Mouse (Mus musculus): Measurements from ENCODE around the gene Csrnp3. TPM values are rescaled to one million over a fixed set of nuclear protein-coding genes. Genes with fewer than 3 reads are reported as not detected.

Gene Csrnp3
- total and polyA plus RNA-seq, 3 experiments: 2.2 to 2.5 (median 2.3) TPM

DNA sequence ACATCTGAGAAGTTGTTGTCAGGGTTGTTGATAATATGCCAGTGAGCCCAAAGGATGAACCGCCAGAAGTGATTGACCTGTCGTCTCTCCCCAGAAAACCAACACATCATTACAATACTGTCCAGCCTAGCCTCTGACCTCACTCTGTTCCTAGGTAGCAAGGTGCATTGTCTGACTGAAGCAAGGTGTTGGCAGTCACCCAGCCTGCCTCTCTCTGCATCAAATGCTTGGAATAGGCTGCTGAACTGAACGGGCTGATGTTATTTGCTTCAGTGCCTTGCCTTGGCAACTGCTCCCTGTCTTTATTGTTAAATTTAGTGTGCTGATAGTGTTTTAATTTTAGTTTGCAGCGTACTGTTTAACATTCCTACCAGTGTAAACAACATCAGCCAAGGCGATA is 51.0 kb downstream of the Csrnp3 start:
- no peaks in the 10 kb centered on the region for H3K79me2 ChIP-seq (replicated peaks; ENCODE audit: control insufficient read depth, extremely low read depth, insufficient read depth, poor library complexity, severe bottlenecking)
- no peak overlapping the region for H3K4me2 ChIP-seq (ENCODE audit: insufficient read depth, low read depth, poor library complexity, severe bottlenecking)
- in situ Hi-C loops (cut with MboI; ENCODE audit: low pct_ligation_motif_present, low pct_unique_long_range_greater_than_20kb, low sequenced_read_pairs) (no loop called here), dilution Hi-C loops (cut with MboI; ENCODE audit: extremely low pct_ligation_motif_present, extremely low pct_unique_long_range_greater_than_20kb, low sequenced_read_pairs) (no loop called here)
- H3K27ac ChIP-seq (ENCODE audit: insufficient read depth, low read depth): no peak overlapping the region
- no peak overlapping the region for H3K9ac ChIP-seq (ENCODE audit: insufficient read depth, low read depth)
- no peak overlapping the region for H3K4me3 ChIP-seq (replicated peaks in 1 of 3; ENCODE audit: low read depth in 2 of 3, low read length in 2 of 3, poor library complexity in 1 of 3)
- no peak for DNase-seq (ENCODE audit: extremely low read depth)
- H3K4me1 ChIP-seq (ENCODE audit: control insufficient read depth in 1 of 2, insufficient read depth in 2 of 2): no peaks in the 10 kb centered on the region
- no peaks in the 10 kb centered on the region for H3K27me3 ChIP-seq (replicated peaks)
- H3K9me3 ChIP-seq (replicated peaks; ENCODE audit: low read length): peaks cover 16% of the 10 kb centered on the region
- TF ChIP-seq HCFC1 (IDR thresholded peaks at IDR 0.05; ENCODE audit: low read depth, low read length): no peak
- no peak for TF ChIP-seq MXI1 (IDR thresholded peaks at IDR 0.05; ENCODE audit: low read depth, low read length)
- TF ChIP-seq MEF2A (IDR thresholded peaks at IDR 0.05; ENCODE audit: borderline replicate concordance, low read depth, low read length): no peak
- no peak for TF ChIP-seq CHD2 (IDR thresholded peaks at IDR 0.05; ENCODE audit: low read length)
- no peak for TF ChIP-seq RAD21 (IDR thresholded peaks at IDR 0.05; ENCODE audit: low read depth, low read length)
- no peak for TF ChIP-seq TCF12 (IDR thresholded peaks at IDR 0.05; ENCODE audit: low read depth, low read length)
- H3K36me3 ChIP-seq (replicated peaks in 1 of 2; ENCODE audit: control insufficient read depth in 1 of 2, insufficient read depth in 1 of 2, low read length in 1 of 2): no peaks in the 10 kb centered on the region

DNA sequence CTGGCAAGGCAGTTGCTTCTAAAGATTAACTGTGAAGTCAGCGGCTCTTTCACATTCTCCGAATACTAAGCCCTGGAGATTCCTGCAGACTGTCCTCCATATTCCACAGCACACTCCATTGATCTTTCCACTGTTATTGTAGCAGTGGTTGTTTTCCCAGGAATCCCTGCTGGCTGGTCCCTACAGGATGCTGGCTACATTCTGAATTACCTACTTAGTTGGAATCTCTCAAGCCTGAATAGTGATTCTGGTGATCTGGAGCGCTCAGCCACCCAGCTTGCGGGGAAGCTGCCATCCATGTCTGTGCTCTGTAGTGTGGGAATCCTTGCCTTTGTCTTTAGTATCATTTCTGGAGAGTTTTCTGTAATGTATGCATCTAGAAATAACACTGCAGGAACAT is 51.5 kb downstream of the Csrnp3 start:
- no peak overlapping the region for H3K9ac ChIP-seq (ENCODE audit: insufficient read depth, low read depth)
- no peak overlapping the region for H3K4me2 ChIP-seq (ENCODE audit: insufficient read depth, low read depth, poor library complexity, severe bottlenecking)
- in situ Hi-C loops (cut with MboI; ENCODE audit: low pct_ligation_motif_present, low pct_unique_long_range_greater_than_20kb, low sequenced_read_pairs) (no loop called here), dilution Hi-C loops (cut with MboI; ENCODE audit: extremely low pct_ligation_motif_present, extremely low pct_unique_long_range_greater_than_20kb, low sequenced_read_pairs) (no loop called here)
- no peak overlapping the region for H3K27ac ChIP-seq (ENCODE audit: insufficient read depth, low read depth)
- no peak overlapping the region for H3K4me3 ChIP-seq (replicated peaks in 1 of 3; ENCODE audit: low read depth in 2 of 3, low read length in 2 of 3, poor library complexity in 1 of 3)
- DNase-seq (ENCODE audit: extremely low read depth): no peak
- no peaks in the 10 kb centered on the region for H3K36me3 ChIP-seq (replicated peaks in 1 of 2; ENCODE audit: control insufficient read depth in 1 of 2, insufficient read depth in 1 of 2, low read length in 1 of 2)
- peaks cover 13% of the 10 kb centered on the region for H3K9me3 ChIP-seq (replicated peaks; ENCODE audit: low read length)
- no peaks in the 10 kb centered on the region for H3K27me3 ChIP-seq (replicated peaks)
- H3K79me2 ChIP-seq (replicated peaks; ENCODE audit: control insufficient read depth, extremely low read depth, insufficient read depth, poor library complexity, severe bottlenecking): no peaks in the 10 kb centered on the region
- TF ChIP-seq IRF4 (IDR thresholded peaks at IDR 0.05; ENCODE audit: low read depth, low read length): no peak
- no peaks in the 10 kb centered on the region for H3K4me1 ChIP-seq (ENCODE audit: control insufficient read depth in 1 of 2, insufficient read depth in 2 of 2)

DNA sequence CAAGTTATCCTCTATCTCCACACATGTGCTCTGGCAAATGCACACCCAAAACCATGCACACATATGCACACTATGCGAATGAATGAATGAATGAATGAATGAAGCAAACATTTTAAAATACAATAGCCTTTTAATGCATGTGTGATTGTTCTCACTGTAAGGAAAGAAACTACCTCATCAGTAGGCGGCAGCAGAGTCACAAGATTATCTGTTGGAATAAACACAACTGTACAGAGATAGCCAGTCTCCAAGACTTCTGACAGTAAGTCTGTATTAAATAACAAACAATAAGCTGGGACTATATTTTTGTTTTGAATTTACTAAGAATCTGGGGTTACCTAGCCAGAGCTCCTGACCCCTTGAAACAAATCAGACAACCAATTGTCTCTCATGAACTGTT is 53.9 kb downstream of the Csrnp3 start:
- no peak for DNase-seq (ENCODE audit: extremely low read depth)
- peak; percentile 49 for TF ChIP-seq SMC3 (IDR thresholded peaks at IDR 0.05; ENCODE audit: low read depth, low read length)
- TF ChIP-seq CTCF (conservative IDR thresholded peaks at IDR 0.05 in 1 of 2, IDR thresholded peaks at IDR 0.05 in 1 of 2; ENCODE audit: low read depth in 2 of 2, low read length in 2 of 2): peak in 1 of 2 experiments; percentile 57; a peak in 2 of 4 replicates
- TF ChIP-seq RAD21 (IDR thresholded peaks at IDR 0.05; ENCODE audit: low read depth, low read length): peak; percentile 62
- TF ChIP-seq USF1 (IDR thresholded peaks at IDR 0.05; ENCODE audit: low read depth, low read length): no peak
- Histone ChIP-seq H3K4me2 (ENCODE audit: insufficient read depth, low read depth, poor library complexity, severe bottlenecking) (no peak overlapping the region), H3K79me2 (replicated peaks; ENCODE audit: control insufficient read depth, extremely low read depth, insufficient read depth, poor library complexity, severe bottlenecking) (no peaks in the 10 kb centered on the region), H3K4me1 (ENCODE audit: control insufficient read depth in 1 of 2, insufficient read depth in 2 of 2) (no peaks in the 10 kb centered on the region), H3K4me3 (replicated peaks in 1 of 3; ENCODE audit: low read depth in 2 of 3, low read length in 2 of 3, poor library complexity in 1 of 3) (no peak overlapping the region), H3K9ac (ENCODE audit: insufficient read depth, low read depth) (no peak overlapping the region), H3K9me3 (replicated peaks; ENCODE audit: low read length) (peaks cover 14% of the 10 kb centered on the region), H3K36me3 (replicated peaks in 1 of 2; ENCODE audit: control insufficient read depth in 1 of 2, insufficient read depth in 1 of 2, low read length in 1 of 2) (no peaks in the 10 kb centered on the region), H3K27me3 (replicated peaks) (no peaks in the 10 kb centered on the region), H3K27ac (ENCODE audit: insufficient read depth, low read depth) (no peak overlapping the region)
- in situ Hi-C loops (cut with MboI; ENCODE audit: low pct_ligation_motif_present, low pct_unique_long_range_greater_than_20kb, low sequenced_read_pairs): no loop called here
- dilution Hi-C loops (cut with MboI; ENCODE audit: extremely low pct_ligation_motif_present, extremely low pct_unique_long_range_greater_than_20kb, low sequenced_read_pairs): no loop called here

Data from CH12.LX (cell line).